Mouse (Mus musculus) hindbrain, embryonic 14.5 days (tissue): Measurements from ENCODE around the gene Rrp9. TPM values are rescaled to one million over a fixed set of nuclear protein-coding genes. Genes with fewer than 3 reads are reported as not detected.

ENCODE experiments used
- ATAC-seq: fragments of 200-750 bp; cut with Nextera tagmentation; 2 replicates; pipeline ENCODE4 v1.8.0; 2017; ENCODE audit warnings: moderate number of reproducible peaks, mild to moderate bottlenecking, moderate TSS enrichment, moderate library complexity; ENCODE audit not compliant: low FRiP score
- DNase-seq: peaks from one replicate; pipeline ENCODE4 v3.0.0-alpha.2; 2015; ENCODE audit warnings: low spot score
- H3K27ac ChIP-seq: fragments of 300-500 bp; sonication (generic); 2 replicates; pipeline ENCODE4 v1.5.1; 2014; ENCODE audit warnings: mild to moderate bottlenecking, moderate library complexity
- H3K27me3 ChIP-seq: fragments of 300-500 bp; sonication (generic); 2 replicates; pipeline ENCODE4 v1.6.1; 2014; ENCODE audit warnings: mild to moderate bottlenecking, low read length, mixed read lengths; ENCODE audit not compliant: control insufficient read depth, insufficient read depth
- H3K36me3 ChIP-seq: fragments of 300-500 bp; sonication (generic); replicated peaks from 2 replicates; pipeline ENCODE4 v1.6.1; 2014; ENCODE audit not compliant: control insufficient read depth, insufficient read depth
- H3K4me1 ChIP-seq: fragments of 300-500 bp; sonication (generic); replicated peaks from 2 replicates; pipeline ENCODE4 v1.6.1; 2014; ENCODE audit warnings: antibody characterized with exemption, low read length, mixed read lengths; ENCODE audit not compliant: control insufficient read depth, insufficient read depth
- H3K4me2 ChIP-seq: fragments of 300-500 bp; sonication (generic); replicated peaks from 2 replicates; pipeline ENCODE4 v1.6.1; 2014; ENCODE audit warnings: mild to moderate bottlenecking, moderate library complexity
- H3K4me3 ChIP-seq: fragments of 300-500 bp; sonication (generic); replicated peaks from 2 replicates; pipeline ENCODE4 v1.5.1; 2014; ENCODE audit warnings: mild to moderate bottlenecking, low read length
- H3K9ac ChIP-seq: fragments of 300-500 bp; sonication (generic); 2 replicates; pipeline ENCODE4 v1.6.1; 2014
- H3K9me3 ChIP-seq: fragments of 300-500 bp; sonication (generic); 2 replicates; pipeline ENCODE4 v1.6.1; 2016; ENCODE audit warnings: low read length; ENCODE audit not compliant: control insufficient read depth
- WGBS: fragments of 180-500 bp; shearing (Covaris S2); extraction: QIAGEN DNeasy Blood & Tissue Kit; methylation state at CpG from one replicate; pipeline ENCODE4 v1.1.7; 2014; 5-methylcytosine and 5-hydroxymethylcytosine counted together
- polyA plus RNA-seq: library from polyadenylated mRNA; unstranded; fragments of >200 nt; fragmentation: Nextera tagmentation; extraction: Ambion mirVana; gene quantifications from 2 replicates; pipeline ENCODE4 v1.2.1, GENCODE M21; 2014

Gene Rrp9
- polyA plus RNA-seq, 1 experiment from 2014 or later = 35.7 TPM

- Histone ChIP-seq H3K9me3 (no peaks in the 10 kb centered on the region), H3K36me3 (peaks cover 41% of the 10 kb centered on the region), H3K27ac (no peak overlapping the region), H3K4me2 (no peak overlapping the region), H3K4me1 (peaks cover 33% of the 10 kb centered on the region), H3K9ac (no peak overlapping the region), H3K4me3 (no peak overlapping the region), H3K27me3 (no peaks in the 10 kb centered on the region)
- DNase-seq (no peak), ATAC-seq (no peak)
- 76% methylated on average over 16 of the region's 16 CpGs for WGBS
These were observed 13.9 kb upstream of the Rrp9 start for GRCm38 (mm10) chr9:106461641-106462429.

GRCm38 (mm10) chr9:106462430-106462800 is 13.3 kb upstream of the Rrp9 start:
- no peak overlapping the region for H3K4me3 ChIP-seq
- no peak overlapping the region for H3K4me2 ChIP-seq
- DNase-seq = no peak
- H3K27ac ChIP-seq = no peak overlapping the region
- 91% methylated on average over 12 of the region's 12 CpGs for WGBS
- H3K9me3 ChIP-seq = no peaks in the 10 kb centered on the region
- ATAC-seq = no peak
- H3K36me3 ChIP-seq = peaks cover 41% of the 10 kb centered on the region
- peaks cover 27% of the 10 kb centered on the region for H3K4me1 ChIP-seq
- no peaks in the 10 kb centered on the region for H3K27me3 ChIP-seq
- H3K9ac ChIP-seq = no peak overlapping the region

- Histone ChIP-seq H3K36me3 (peaks cover 41% of the 10 kb centered on the region), H3K27ac (no peak overlapping the region), H3K9me3 (no peaks in the 10 kb centered on the region), H3K4me3 (no peak overlapping the region), H3K27me3 (no peaks in the 10 kb centered on the region), H3K9ac (no peak overlapping the region), H3K4me2 (no peak overlapping the region), H3K4me1 (peaks cover 18% of the 10 kb centered on the region)
- no peak for DNase-seq
- WGBS = 77% methylated on average over 21 of the region's 21 CpGs
- no peak for ATAC-seq
These were observed 12.4 kb upstream of the Rrp9 start for GRCm38 (mm10) chr9:106463122-106464063.

- WGBS = 1% methylated on average over 87 of the region's 99 CpGs
- peak; percentile 83 for DNase-seq
- H3K27me3 ChIP-seq = no peaks in the 10 kb centered on the region
These were observed 10.8 kb upstream of the Rrp9 start for GRCm38 (mm10) chr9:106464751-106465541.

GRCm38 (mm10) chr9:106465571-106466200 is 10.1 kb upstream of the Rrp9 start, which contains the start of gene Gpr62:
Gpr62 (minus strand) TSS chr9:106465938.
- peaks cover 18% of the 10 kb centered on the region for H3K4me1 ChIP-seq
- peak within 1 kb of the TSS; percentile 88 for H3K9ac ChIP-seq
- peak; percentile 65 for DNase-seq
- H3K9me3 ChIP-seq = no peaks in the 10 kb centered on the region
- H3K4me3 ChIP-seq = peak within 1 kb of the TSS; percentile 52
- H3K27ac ChIP-seq = peak within 1 kb of the TSS; percentile 90
- 26% methylated on average over 26 of the region's 26 CpGs for WGBS
- H3K36me3 ChIP-seq = peaks cover 33% of the 10 kb centered on the region
- H3K4me2 ChIP-seq = peak within 1 kb of the TSS; percentile 96
- H3K27me3 ChIP-seq = no peaks in the 10 kb centered on the region
- peak; percentile 35; the same call in 1 of the 2 replicates for ATAC-seq

More at GRCm38 (mm10) chr9:106464751-106465541, 10.8 kb upstream of the Rrp9 start:
- Histone ChIP-seq H3K9me3 (no peaks in the 10 kb centered on the region), H3K4me3 (peak overlapping the region; percentile 52), H3K9ac (peak overlapping the region; percentile 88), H3K36me3 (peaks cover 41% of the 10 kb centered on the region), H3K27ac (peak overlapping the region; percentile 90), H3K4me1 (peaks cover 18% of the 10 kb centered on the region), H3K4me2 (peak overlapping the region; percentile 96)
- ATAC-seq = peak; percentile 76

- H3K9ac ChIP-seq = no peak overlapping the region
- H3K27ac ChIP-seq = no peak overlapping the region
- H3K36me3 ChIP-seq = peaks cover 24% of the 10 kb centered on the region
- H3K9me3 ChIP-seq = no peaks in the 10 kb centered on the region
- no peak overlapping the region for H3K4me3 ChIP-seq
- no peak overlapping the region for H3K4me2 ChIP-seq
- peaks cover 18% of the 10 kb centered on the region for H3K4me1 ChIP-seq
- ATAC-seq (no peak), DNase-seq (no peak)
- WGBS = 90% methylated on average over 6 of the region's 6 CpGs
- H3K27me3 ChIP-seq = peaks cover 3% of the 10 kb centered on the region; the same call in 1 of the 2 replicates
These were observed 9.0 kb upstream of the Rrp9 start for GRCm38 (mm10) chr9:106466721-106467120.

- ATAC-seq = no peak
- no peak for DNase-seq
- Histone ChIP-seq H3K36me3 (peaks cover 15% of the 10 kb centered on the region), H3K9me3 (no peaks in the 10 kb centered on the region), H3K27ac (no peak overlapping the region), H3K4me2 (no peak overlapping the region), H3K27me3 (peaks cover 3% of the 10 kb centered on the region; the same call in 1 of the 2 replicates), H3K4me1 (peaks cover 18% of the 10 kb centered on the region), H3K4me3 (no peak overlapping the region), H3K9ac (no peak overlapping the region)
- WGBS = 88% methylated on average over 7 of the region's 7 CpGs
These were observed 8.0 kb upstream of the Rrp9 start for GRCm38 (mm10) chr9:106467746-106468145.

- WGBS = 76% methylated on average over 6 of the region's 6 CpGs
- no peak overlapping the region for H3K9ac ChIP-seq
- no peak overlapping the region for H3K4me2 ChIP-seq
- DNase-seq (no peak), ATAC-seq (no peak)
- peaks cover under 1% of the 10 kb centered on the region; the same call in 1 of the 2 replicates for H3K36me3 ChIP-seq
- H3K27ac ChIP-seq = no peak overlapping the region
- no peaks in the 10 kb centered on the region for H3K9me3 ChIP-seq
- H3K27me3 ChIP-seq = peaks cover 3% of the 10 kb centered on the region; the same call in 1 of the 2 replicates
- no peak overlapping the region for H3K4me3 ChIP-seq
- peaks cover 17% of the 10 kb centered on the region for H3K4me1 ChIP-seq
These were observed 6.4 kb upstream of the Rrp9 start for GRCm38 (mm10) chr9:106469317-106469716.
